Comparison of ENCODE assay signal across 9 mouse cellular contexts in genomic region chr8:103644106-103644505, GRCm38 (mm10).
DNase-seq lines count a peak whose midpoint lies in the region; ATAC-seq and TF ChIP-seq lines count a peak whose summit lies in the region.
"Had no signal": no experiment of that assay in that cellular context is flagged by ENCODE, and none has a peak within 500 bp of the region (broad histone marks: within the 10 kb centered on the region; RNA-seq: fewer than 3 reads in every experiment).

No protein-coding gene starts in this region.

- no peak overlapping the region for H3K4me2 ChIP-seq in midbrain, embryonic 14.5 days (ENCODE audit: low read length)
- H3K4me2 ChIP-seq in liver, postnatal 0 days (ENCODE audit: low read depth, low read length), result no peak overlapping the region

- peak; percentile 14 for DNase-seq in embryo, embryonic 10 days (ENCODE audit: low spot score)
- no peak for DNase-seq in embryo, embryonic 9.5 days (ENCODE audit: extremely low spot score)
- peak; percentile 61 for DNase-seq in midbrain, embryonic 14.5 days
- no peak for DNase-seq in midbrain, embryonic 10.5 days (ENCODE audit: low spot score)
- DNase-seq in layer of hippocampus, postnatal 25 days (ENCODE audit: extremely low spot score in 1 of 2, low spot score in 1 of 2), result peak; percentile 20 to 50
- peak; percentile 56 for DNase-seq in right cerebral cortex, postnatal 25 days
- no peak for DNase-seq in liver, postnatal 0 days
- DNase-seq in thymus, postnatal 10 days (ENCODE audit: low spot score in 2 of 2), result no peak

- no peaks in the 10 kb centered on the region for H3K9me3 ChIP-seq in midbrain, embryonic 14.5 days (ENCODE audit: control insufficient read depth, low read length)
- no peaks in the 10 kb centered on the region for H3K9me3 ChIP-seq in midbrain, embryonic 10.5 days (replicated peaks)
- H3K9me3 ChIP-seq in liver, postnatal 0 days (ENCODE audit: low read length), result no peaks in the 10 kb centered on the region

- no peaks in the 10 kb centered on the region for H3K36me3 ChIP-seq in midbrain, embryonic 14.5 days (ENCODE audit: control insufficient read depth, insufficient read depth, low read length)
- no peaks in the 10 kb centered on the region for H3K36me3 ChIP-seq in midbrain, embryonic 10.5 days
- no peaks in the 10 kb centered on the region for H3K36me3 ChIP-seq in liver, postnatal 0 days (replicated peaks; ENCODE audit: insufficient read depth, low read length)

- TF ChIP-seq EP300 in liver, postnatal 0 days (IDR thresholded peaks at IDR 0.05; ENCODE audit: low read depth), result no peak

- H3K4me1 ChIP-seq in midbrain, embryonic 14.5 days (ENCODE audit: control insufficient read depth, insufficient read depth, low read length), result no peaks in the 10 kb centered on the region
- no peaks in the 10 kb centered on the region for H3K4me1 ChIP-seq in midbrain, embryonic 10.5 days
- H3K4me1 ChIP-seq in liver, postnatal 0 days (ENCODE audit: insufficient read depth), result no peaks in the 10 kb centered on the region

- no peak for ATAC-seq in midbrain, embryonic 14.5 days (ENCODE audit: low FRiP score, low TSS enrichment)
- no peak for ATAC-seq in liver, postnatal 0 days

- 72% methylated on average over 6 of the region's 6 CpGs for WGBS in midbrain, embryonic 14.5 days
- 87% methylated on average over 6 of the region's 6 CpGs for WGBS in midbrain, embryonic 10.5 days
- 70% methylated on average over 6 of the region's 6 CpGs for WGBS in liver, postnatal 0 days (ENCODE audit: insufficient replicate concordance)

- no peaks in the 10 kb centered on the region for H3K27me3 ChIP-seq in midbrain, embryonic 14.5 days (ENCODE audit: control insufficient read depth, insufficient read depth, low read length)
- no peaks in the 10 kb centered on the region for H3K27me3 ChIP-seq in midbrain, embryonic 10.5 days (ENCODE audit: low read depth, poor library complexity, severe bottlenecking)
- H3K27me3 ChIP-seq in liver, postnatal 0 days (ENCODE audit: insufficient read depth, low read length), result no peaks in the 10 kb centered on the region

- no peak overlapping the region for H3K27ac ChIP-seq in midbrain, embryonic 14.5 days (replicated peaks; ENCODE audit: low read depth, low read length)
- no peak overlapping the region for H3K27ac ChIP-seq in midbrain, embryonic 10.5 days (replicated peaks)
- H3K27ac ChIP-seq in liver, postnatal 0 days (ENCODE audit: low read depth), result no peak overlapping the region
- H3K27ac ChIP-seq: liver, embryonic 14.5 days had no signal

- H3K9ac ChIP-seq in midbrain, embryonic 14.5 days (replicated peaks; ENCODE audit: low read length), result no peak overlapping the region
- no peak overlapping the region for H3K9ac ChIP-seq in liver, postnatal 0 days (replicated peaks)
- H3K9ac ChIP-seq: liver, embryonic 14.5 days had no signal

- no peak for TF ChIP-seq CTCF in liver, postnatal 0 days (IDR thresholded peaks at IDR 0.05; ENCODE audit: low read depth)

- H3K4me3 ChIP-seq in midbrain, embryonic 14.5 days (replicated peaks; ENCODE audit: low read depth, low read length), result no peak overlapping the region
- no peak overlapping the region for H3K4me3 ChIP-seq in midbrain, embryonic 10.5 days
- no peak overlapping the region for H3K4me3 ChIP-seq in liver, postnatal 0 days (ENCODE audit: low read depth, low read length)

Comparison
In these comparisons a context has a peak if more than half of its experiments do, and no peak if none do; other contexts are left out.
1. DNase-seq: peak in embryo, embryonic 10 days (single experiment), midbrain, embryonic 14.5 days (single experiment), layer of hippocampus, postnatal 25 days (2 of 2) and right cerebral cortex, postnatal 25 days (single experiment); none in embryo, embryonic 9.5 days (single experiment), midbrain, embryonic 10.5 days (single experiment), liver, postnatal 0 days (single experiment) and thymus, postnatal 10 days (0 of 2).